Mouse (Mus musculus) intestine, embryonic 14.5 days (tissue): Measurements from ENCODE around the gene Ccdc173. TPM values are rescaled to one million over a fixed set of nuclear protein-coding genes. Genes with fewer than 3 reads are reported as not detected.

Source experiments
- ATAC-seq: fragments of 200-750 bp; cut with Nextera tagmentation; replicated peaks from 2 replicates; pipeline ENCODE4 v1.8.0; 2017; ENCODE audit warnings: low read depth, moderate number of reproducible peaks, moderate TSS enrichment, moderate library complexity; ENCODE audit not compliant: low FRiP score, low TSS enrichment
- DNase-seq: peaks from one replicate; pipeline ENCODE4 v3.0.0-alpha.2; 2018; ENCODE audit warnings: low spot score
- H3K27ac ChIP-seq: fragments of 300-500 bp; sonication (generic); 2 replicates; pipeline ENCODE4 v1.5.1; 2014; ENCODE audit warnings: low read depth, mild to moderate bottlenecking, control low read depth
- H3K27me3 ChIP-seq: fragments of 300-500 bp; sonication (generic); replicated peaks from 2 replicates; pipeline ENCODE4 v1.6.1; 2014; ENCODE audit warnings: low read length, control low read depth; ENCODE audit not compliant: control insufficient read depth, insufficient read depth
- H3K36me3 ChIP-seq: fragments of 300-500 bp; sonication (generic); 2 replicates; pipeline ENCODE4 v1.6.1; 2014; ENCODE audit warnings: low read length, control low read depth; ENCODE audit not compliant: control insufficient read depth, insufficient read depth
- H3K4me1 ChIP-seq: fragments of 300-500 bp; sonication (generic); replicated peaks from 2 replicates; pipeline ENCODE4 v1.6.1; 2014; ENCODE audit warnings: low read length, control low read depth, mixed read lengths; ENCODE audit not compliant: control insufficient read depth, insufficient read depth
- H3K4me2 ChIP-seq: fragments of 300-500 bp; sonication (generic); 2 replicates; pipeline ENCODE4 v1.6.1; 2014; ENCODE audit warnings: low read length
- H3K4me3 ChIP-seq: fragments of 300-500 bp; sonication (generic); 2 replicates; pipeline ENCODE4 v1.5.1; 2014; ENCODE audit warnings: low read depth, low read length, control low read depth, mixed read lengths
- H3K9ac ChIP-seq: fragments of 300-500 bp; sonication (generic); 2 replicates; pipeline ENCODE4 v1.6.1; 2014; ENCODE audit warnings: mild to moderate bottlenecking, low read length
- H3K9me3 ChIP-seq: fragments of 300-500 bp; sonication (generic); 2 replicates; pipeline ENCODE4 v1.6.1; 2016; ENCODE audit warnings: low read length, control low read depth; ENCODE audit not compliant: control insufficient read depth
- WGBS: fragments of 180-500 bp; shearing (Covaris S2); extraction: QIAGEN DNeasy Blood & Tissue Kit; methylation state at CpG from one replicate; pipeline ENCODE4 v1.1.7; 2014; 5-methylcytosine and 5-hydroxymethylcytosine counted together
- polyA plus RNA-seq: library from polyadenylated mRNA; unstranded; fragments of >200 nt; fragmentation: Nextera tagmentation; extraction: Ambion mirVana; gene quantifications from 2 replicates; pipeline ENCODE4 v1.2.1, GENCODE M21; 2014

Ccdc173 gene
- polyA plus RNA-seq, 1 experiment from 2014 or later = 1.5 TPM

GRCm38 (mm10) chr2:69777985-69778835 lies 11.2 kb downstream of the Ccdc173 start:
- H3K4me1 ChIP-seq = no peaks in the 10 kb centered on the region
- DNase-seq = no peak
- H3K9me3 ChIP-seq = no peaks in the 10 kb centered on the region
- H3K9ac ChIP-seq = no peak overlapping the region
- no peak overlapping the region for H3K4me2 ChIP-seq
- ATAC-seq = no peak
- 67% methylated on average over 7 of the region's 7 CpGs for WGBS
- H3K27ac ChIP-seq = no peak overlapping the region
- 0 out of 2 replicates have a peak, but pooled peaks cover 2% of the 10 kb centered on the region for H3K36me3 ChIP-seq
- H3K4me3 ChIP-seq = no peak overlapping the region
- H3K27me3 ChIP-seq = no peaks in the 10 kb centered on the region

GRCm38 (mm10) chr2:69773331-69773730 lies 16.0 kb downstream of the Ccdc173 start:
- WGBS = 96% methylated on average over 3 of the region's 3 CpGs
- H3K4me1 ChIP-seq = no peaks in the 10 kb centered on the region
- H3K9ac ChIP-seq = no peak overlapping the region
- no peaks in the 10 kb centered on the region for H3K9me3 ChIP-seq
- H3K27ac ChIP-seq = no peak overlapping the region
- 0 out of 2 replicates have a peak, but pooled peaks cover 2% of the 10 kb centered on the region for H3K36me3 ChIP-seq
- no peaks in the 10 kb centered on the region for H3K27me3 ChIP-seq
- no peak overlapping the region for H3K4me2 ChIP-seq
- no peak overlapping the region for H3K4me3 ChIP-seq
- DNase-seq = no peak
- no peak for ATAC-seq

- Histone ChIP-seq H3K4me3 (no peak overlapping the region), H3K27ac (no peak overlapping the region), H3K4me2 (no peak overlapping the region), H3K36me3 (no peaks in the 10 kb centered on the region), H3K27me3 (no peaks in the 10 kb centered on the region), H3K4me1 (no peaks in the 10 kb centered on the region), H3K9me3 (no peaks in the 10 kb centered on the region), H3K9ac (no peak overlapping the region)
- DNase-seq (no peak), ATAC-seq (no peak)
- 84% methylated on average over 1 of the region's 1 CpGs for WGBS
Observed at GRCm38 (mm10) chr2:69764716-69765115, 24.7 kb downstream of the Ccdc173 start.

- Histone ChIP-seq H3K36me3 (no peaks in the 10 kb centered on the region), H3K9me3 (no peaks in the 10 kb centered on the region), H3K4me1 (no peaks in the 10 kb centered on the region), H3K4me3 (no peak overlapping the region), H3K9ac (no peak overlapping the region), H3K27ac (no peak overlapping the region), H3K4me2 (no peak overlapping the region), H3K27me3 (no peaks in the 10 kb centered on the region)
- 88% methylated on average over 4 of the region's 4 CpGs for WGBS
- ATAC-seq = no peak
- no peak for DNase-seq
Observed at GRCm38 (mm10) chr2:69763340-69763739, 26.0 kb downstream of the Ccdc173 start.

- H3K9ac ChIP-seq = no peak overlapping the region
- WGBS = 80% methylated on average over 5 of the region's 5 CpGs
- no peaks in the 10 kb centered on the region for H3K36me3 ChIP-seq
- no peak overlapping the region for H3K4me2 ChIP-seq
- DNase-seq (no peak), ATAC-seq (no peak)
- no peaks in the 10 kb centered on the region for H3K9me3 ChIP-seq
- H3K27me3 ChIP-seq = no peaks in the 10 kb centered on the region
- no peak overlapping the region for H3K4me3 ChIP-seq
- H3K4me1 ChIP-seq = no peaks in the 10 kb centered on the region
- H3K27ac ChIP-seq = no peak overlapping the region
Observed at GRCm38 (mm10) chr2:69760980-69761379, 28.4 kb downstream of the Ccdc173 start.

GRCm38 (mm10) chr2:69745091-69745490 lies 44.3 kb downstream of the Ccdc173 start:
- no peak overlapping the region for H3K4me3 ChIP-seq
- no peaks in the 10 kb centered on the region for H3K9me3 ChIP-seq
- peaks cover 87% of the 10 kb centered on the region for H3K36me3 ChIP-seq
- ATAC-seq (no peak), DNase-seq (no peak)
- WGBS = 87% methylated on average over 1 of the region's 1 CpGs
- no peaks in the 10 kb centered on the region for H3K4me1 ChIP-seq
- no peaks in the 10 kb centered on the region for H3K27me3 ChIP-seq
- H3K4me2 ChIP-seq = no peak overlapping the region
- H3K9ac ChIP-seq = no peak overlapping the region
- no peak overlapping the region for H3K27ac ChIP-seq

GRCm38 (mm10) chr2:69723519-69723825 lies 65.9 kb downstream of the Ccdc173 start:
- H3K27me3 ChIP-seq = no peaks in the 10 kb centered on the region; the same call in 1 of the 2 replicates
- H3K4me2 ChIP-seq = peak overlapping the region; percentile 76
- H3K9me3 ChIP-seq = no peaks in the 10 kb centered on the region
- peaks cover 7% of the 10 kb centered on the region for H3K4me1 ChIP-seq
- H3K27ac ChIP-seq = peak overlapping the region; percentile 91
- 2% methylated on average over 13 of the region's 13 CpGs for WGBS
- DNase-seq (peak; percentile 84), ATAC-seq (no peak)
- peak overlapping the region; percentile 96 for H3K4me3 ChIP-seq
- peak overlapping the region; percentile 86 for H3K9ac ChIP-seq
- H3K36me3 ChIP-seq = no peaks in the 10 kb centered on the region

- peak overlapping the region; percentile 91 for H3K27ac ChIP-seq
Observed at GRCm38 (mm10) chr2:69722650-69723518, 66.5 kb downstream of the Ccdc173 start.

More at GRCm38 (mm10) chr2:69722650-69723518, 66.5 kb downstream of the Ccdc173 start:
- ATAC-seq = peak; percentile 98
- Histone ChIP-seq H3K27me3 (no peaks in the 10 kb centered on the region; the same call in 1 of the 2 replicates), H3K36me3 (no peaks in the 10 kb centered on the region), H3K4me3 (peak overlapping the region; percentile 96), H3K9ac (peak overlapping the region; percentile 86), H3K9me3 (no peaks in the 10 kb centered on the region), H3K4me2 (peak overlapping the region; percentile 76), H3K4me1 (peaks cover 7% of the 10 kb centered on the region)
- under 1% methylated on average over 91 of the region's 91 CpGs for WGBS
- DNase-seq = peak; percentile 99
